Mouse (Mus musculus): ENCODE results near the gene Zfp108. TPM values are rescaled to one million over a fixed set of nuclear protein-coding genes. Genes with fewer than 3 reads are reported as not detected.

Gene Zfp108
- 2.1 and 2.7 TPM in 2 replicates for polyA plus RNA-seq (2015; fragmentation: Nextera tagmentation; extraction: Ambion mirVana)

GRCm38 (mm10) chr7:24254633-24255474, at the start of gene Zfp108:
Gene Zfp108, plus strand, starts transcription at chr7:24254794.
- Histone ChIP-seq H3K27me3 (ENCODE audit: control insufficient read depth, insufficient read depth, low read length) (no peaks in the 10 kb centered on the region), H3K4me2 (ENCODE audit: low read depth, low read length) (peak within 1 kb of the TSS; percentile 82), H3K4me3 (ENCODE audit: low read length) (peak within 1 kb of the TSS; percentile 69), H3K9ac (ENCODE audit: low read length) (peak within 1 kb of the TSS; percentile 83), H3K9me3 (replicated peaks; ENCODE audit: control insufficient read depth, low read length) (no peaks in the 10 kb centered on the region), H3K36me3 (ENCODE audit: control insufficient read depth, insufficient read depth) (no peaks in the 10 kb centered on the region; the same call in 1 of the 2 replicates), H3K4me1 (ENCODE audit: control insufficient read depth, insufficient read depth, low read length) (0 out of 2 replicates have a peak, but pooled peaks cover 2% of the 10 kb centered on the region), H3K27ac (ENCODE audit: low read length) (no peak within 1 kb of the TSS)
- WGBS = 18% methylated on average over 21 of the region's 21 CpGs
- peak; percentile 90 for ATAC-seq (replicated peaks; ENCODE audit: extremely low read depth, insufficient read depth, low FRiP score)

GRCm38 (mm10) chr7:24207488-24208261, 46.9 kb upstream of the Zfp108 start:
- ATAC-seq (replicated peaks; ENCODE audit: extremely low read depth, insufficient read depth, low FRiP score) = peak; percentile 87
- H3K4me3 ChIP-seq (ENCODE audit: low read length) = peak overlapping the region; percentile 64
- peaks cover 12% of the 10 kb centered on the region; the same call in 1 of the 2 replicates for H3K36me3 ChIP-seq (ENCODE audit: control insufficient read depth, insufficient read depth)
- H3K9ac ChIP-seq (ENCODE audit: low read length) = peak overlapping the region; percentile 85
- 9% methylated on average over 24 of the region's 24 CpGs for WGBS
- H3K9me3 ChIP-seq (replicated peaks; ENCODE audit: control insufficient read depth, low read length) = no peaks in the 10 kb centered on the region
- H3K4me2 ChIP-seq (ENCODE audit: low read depth, low read length) = peak overlapping the region; percentile 76
- H3K27ac ChIP-seq (ENCODE audit: low read length) = peak overlapping the region; percentile 64
- peaks cover 4% of the 10 kb centered on the region for H3K4me1 ChIP-seq (ENCODE audit: control insufficient read depth, insufficient read depth, low read length)
- no peaks in the 10 kb centered on the region for H3K27me3 ChIP-seq (ENCODE audit: control insufficient read depth, insufficient read depth, low read length)

GRCm38 (mm10) chr7:24208282-24208886, 46.2 kb upstream of the Zfp108 start:
- no peak overlapping the region for H3K27ac ChIP-seq (ENCODE audit: low read length)
- peaks cover 4% of the 10 kb centered on the region for H3K4me1 ChIP-seq (ENCODE audit: control insufficient read depth, insufficient read depth, low read length)
- H3K9ac ChIP-seq (ENCODE audit: low read length) = peak overlapping the region; percentile 85
- H3K36me3 ChIP-seq (ENCODE audit: control insufficient read depth, insufficient read depth) = peaks cover 10% of the 10 kb centered on the region; the same call in 1 of the 2 replicates
- peak overlapping the region; percentile 64 for H3K4me3 ChIP-seq (ENCODE audit: low read length)
- H3K27me3 ChIP-seq (ENCODE audit: control insufficient read depth, insufficient read depth, low read length) = no peaks in the 10 kb centered on the region
- ATAC-seq (replicated peaks; ENCODE audit: extremely low read depth, insufficient read depth, low FRiP score) = no peak
- peak overlapping the region; percentile 76 for H3K4me2 ChIP-seq (ENCODE audit: low read depth, low read length)
- WGBS = 61% methylated on average over 7 of the region's 7 CpGs
- H3K9me3 ChIP-seq (replicated peaks; ENCODE audit: control insufficient read depth, low read length) = no peaks in the 10 kb centered on the region

- H3K36me3 ChIP-seq (ENCODE audit: control insufficient read depth, insufficient read depth) = peaks cover 5% of the 10 kb centered on the region; the same call in 1 of the 2 replicates
- H3K4me1 ChIP-seq (ENCODE audit: control insufficient read depth, insufficient read depth, low read length) = peaks cover 4% of the 10 kb centered on the region
- no peak for ATAC-seq (replicated peaks; ENCODE audit: extremely low read depth, insufficient read depth, low FRiP score)
- no peak overlapping the region for H3K9ac ChIP-seq (ENCODE audit: low read length)
- no peak overlapping the region for H3K4me3 ChIP-seq (ENCODE audit: low read length)
- no peak overlapping the region for H3K4me2 ChIP-seq (ENCODE audit: low read depth, low read length)
- no peaks in the 10 kb centered on the region for H3K27me3 ChIP-seq (ENCODE audit: control insufficient read depth, insufficient read depth, low read length)
- WGBS = 67% methylated on average over 2 of the region's 2 CpGs
- H3K9me3 ChIP-seq (replicated peaks; ENCODE audit: control insufficient read depth, low read length) = no peaks in the 10 kb centered on the region
- no peak overlapping the region for H3K27ac ChIP-seq (ENCODE audit: low read length)
Measured at GRCm38 (mm10) chr7:24210296-24210695, 44.3 kb upstream of the Zfp108 start.

DNA sequence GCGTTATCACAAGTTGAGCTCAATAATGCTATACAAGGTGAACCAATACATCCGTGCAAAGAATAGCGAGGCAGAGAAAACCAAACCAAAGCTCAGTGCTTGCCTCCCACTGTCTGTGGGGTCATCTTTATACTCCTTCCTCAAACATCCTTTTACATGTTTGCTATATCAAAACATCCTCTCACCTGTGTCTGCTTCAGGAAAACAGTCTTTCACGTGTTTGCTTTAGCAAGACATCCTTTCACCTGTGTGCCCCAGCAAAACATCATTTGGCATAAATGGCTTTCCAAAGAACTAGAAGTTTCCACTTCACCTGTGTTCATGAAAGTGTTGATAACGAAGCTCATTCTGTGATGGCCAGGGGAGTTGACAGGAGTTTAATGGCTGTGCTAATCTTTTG, 43.3 kb upstream of the Zfp108 start, which contains the start of gene Zfp111:
TSS of gene Zfp111 (minus strand) at position 101 of the 400 bp plus-strand sequence.
- Histone ChIP-seq H3K4me3 (ENCODE audit: low read length) (no peak within 1 kb of the TSS), H3K9ac (ENCODE audit: low read length) (no peak within 1 kb of the TSS), H3K4me1 (ENCODE audit: control insufficient read depth, insufficient read depth, low read length) (peaks cover 4% of the 10 kb centered on the region), H3K27me3 (ENCODE audit: control insufficient read depth, insufficient read depth, low read length) (no peaks in the 10 kb centered on the region), H3K4me2 (ENCODE audit: low read depth, low read length) (no peak within 1 kb of the TSS), H3K27ac (ENCODE audit: low read length) (no peak within 1 kb of the TSS), H3K36me3 (ENCODE audit: control insufficient read depth, insufficient read depth) (no peaks in the 10 kb centered on the region), H3K9me3 (replicated peaks; ENCODE audit: control insufficient read depth, low read length) (peaks cover 1% of the 10 kb centered on the region; the same call in 1 of the 2 replicates)
- no peak for ATAC-seq (replicated peaks; ENCODE audit: extremely low read depth, insufficient read depth, low FRiP score)
- 76% methylated on average over 5 of the region's 5 CpGs for whole genome bisulfite sequencing

- Histone ChIP-seq H3K9me3 (replicated peaks; ENCODE audit: control insufficient read depth, low read length) (no peaks in the 10 kb centered on the region), H3K4me3 (ENCODE audit: low read length) (peak within 1 kb of the TSS; percentile 88), H3K9ac (ENCODE audit: low read length) (peak within 1 kb of the TSS; percentile 83), H3K4me2 (ENCODE audit: low read depth, low read length) (peak within 1 kb of the TSS; percentile 61), H3K27me3 (ENCODE audit: control insufficient read depth, insufficient read depth, low read length) (no peaks in the 10 kb centered on the region), H3K27ac (ENCODE audit: low read length) (no peak within 1 kb of the TSS), H3K36me3 (ENCODE audit: control insufficient read depth, insufficient read depth) (peaks cover 7% of the 10 kb centered on the region; the same call in 1 of the 2 replicates), H3K4me1 (ENCODE audit: control insufficient read depth, insufficient read depth, low read length) (peaks cover 5% of the 10 kb centered on the region)
- 4% methylated on average over 28 of the region's 28 CpGs for WGBS
- peak; percentile 74 for ATAC-seq (replicated peaks; ENCODE audit: extremely low read depth, insufficient read depth, low FRiP score)
Measured at GRCm38 (mm10) chr7:24237040-24237791, 17.4 kb upstream of the Zfp108 start, which contains the start of gene Zfp109. Gene Zfp109, minus strand, starts transcription at chr7:24237560.

DNA sequence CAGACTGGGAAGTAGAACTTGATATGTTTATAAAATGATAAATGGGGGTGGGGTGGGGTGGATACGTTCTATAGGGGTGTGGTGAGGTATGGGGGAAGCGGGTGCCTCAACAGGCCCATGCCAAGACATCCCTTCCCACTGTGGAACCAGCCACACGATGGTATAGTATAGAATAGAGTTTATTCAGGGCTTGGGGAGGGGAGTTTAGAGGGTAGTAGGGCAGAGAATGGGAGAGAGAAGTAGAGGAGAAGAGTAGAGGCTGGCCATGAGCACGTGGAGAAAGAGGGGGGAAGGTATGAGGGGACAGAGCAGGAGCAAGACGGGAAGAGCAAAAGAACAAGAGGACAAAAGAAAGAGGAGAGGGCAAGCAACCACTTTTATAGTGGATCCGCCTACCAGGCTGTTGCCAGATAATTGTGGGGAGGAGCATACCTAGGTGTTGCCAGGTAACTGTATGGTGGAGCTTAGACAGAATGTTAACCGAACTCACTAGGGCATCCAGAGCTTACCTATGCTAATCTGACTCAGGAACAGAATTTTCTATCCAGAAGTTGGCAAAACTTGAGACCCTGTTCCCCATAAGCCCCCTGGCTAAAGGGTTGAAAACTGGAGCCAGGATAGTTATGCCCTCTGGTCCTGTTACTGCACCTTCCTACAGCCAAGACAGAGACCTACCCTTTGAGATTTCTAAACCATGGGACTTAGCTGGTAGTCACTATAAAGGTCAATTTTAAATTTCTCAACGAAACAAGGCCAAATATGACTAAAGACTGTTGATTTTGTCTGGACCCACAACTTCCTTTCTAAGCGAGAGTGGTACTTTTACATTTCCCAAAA, 597 bp upstream of the Zfp108 start:
- ATAC-seq (replicated peaks; ENCODE audit: extremely low read depth, insufficient read depth, low FRiP score) = peak; percentile 50
- WGBS = 59% methylated on average over 9 of the region's 9 CpGs
- no peak overlapping the region for H3K27ac ChIP-seq (ENCODE audit: low read length)
- H3K9me3 ChIP-seq (replicated peaks; ENCODE audit: control insufficient read depth, low read length) = no peaks in the 10 kb centered on the region
- H3K4me3 ChIP-seq (ENCODE audit: low read length) = peak overlapping the region; percentile 69
- H3K4me1 ChIP-seq (ENCODE audit: control insufficient read depth, insufficient read depth, low read length) = 0 out of 2 replicates have a peak, but pooled peaks cover 2% of the 10 kb centered on the region
- no peaks in the 10 kb centered on the region for H3K27me3 ChIP-seq (ENCODE audit: control insufficient read depth, insufficient read depth, low read length)
- H3K4me2 ChIP-seq (ENCODE audit: low read depth, low read length) = peak overlapping the region; percentile 82
- no peaks in the 10 kb centered on the region for H3K36me3 ChIP-seq (ENCODE audit: control insufficient read depth, insufficient read depth)
- H3K9ac ChIP-seq (ENCODE audit: low read length) = peak overlapping the region; percentile 83

Measured in heart, embryonic 16.5 days (tissue).